Mouse (Mus musculus) layer of hippocampus, postnatal 25 days (tissue): ENCODE data around the gene Rtl10. TPM values are rescaled to one million over a fixed set of nuclear protein-coding genes. Genes with fewer than 3 reads are reported as not detected.
"Not testable (repeated sequence)": the region's sequence is repeated elsewhere in the genome, so short reads cannot be mapped to it uniquely, and the experiment has no call there.

Source experiments
- DNase-seq, 2 experiments: peaks; one replicate each; pipeline ENCODE4 v3.0.0; 2022; ENCODE audit warnings: mixed read lengths in 2 of 2, low spot score in 1 of 2; ENCODE audit errors: extremely low spot score in 1 of 2
- total RNA-seq, 2 experiments: library from RNA; stranded (reverse); gene quantifications; 2 replicates each; pipeline ENCODE4 v1.2.3; 2021

The Rtl10 gene
- total RNA-seq, 2 experiments from 2014 or later = 7.9 to 8.7 TPM

GRCm38 (mm10) chr16:18480933-18481485 is 17.7 kb upstream of the Rtl10 start:
- no peak for DNase-seq

DNA sequence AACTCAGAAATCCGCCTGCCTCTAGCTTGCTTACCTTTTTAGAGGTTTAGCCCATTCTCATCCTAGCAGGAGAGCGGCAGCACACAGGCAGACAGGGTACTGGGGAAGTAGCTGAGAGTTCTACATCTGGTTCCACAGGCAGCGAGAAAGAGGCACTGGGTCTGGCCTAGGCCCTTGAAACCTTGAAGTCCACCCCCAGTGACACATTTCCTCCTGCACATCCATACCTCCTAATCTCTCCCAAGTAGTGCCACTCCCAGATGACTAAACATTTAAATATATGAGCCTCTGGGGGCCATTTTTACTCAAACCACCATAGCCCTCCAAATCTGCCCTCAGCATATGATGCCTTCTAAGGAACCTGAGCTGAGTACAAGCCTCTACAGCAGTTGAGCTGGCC is 16.3 kb upstream of the Rtl10 start:
- DNase-seq = no peak

GRCm38 (mm10) chr16:18483839-18484238 is 14.9 kb upstream of the Rtl10 start:
- no peak for DNase-seq

GRCm38 (mm10) chr16:18484386-18484785 is 14.3 kb upstream of the Rtl10 start:
- no peak for DNase-seq

DNA sequence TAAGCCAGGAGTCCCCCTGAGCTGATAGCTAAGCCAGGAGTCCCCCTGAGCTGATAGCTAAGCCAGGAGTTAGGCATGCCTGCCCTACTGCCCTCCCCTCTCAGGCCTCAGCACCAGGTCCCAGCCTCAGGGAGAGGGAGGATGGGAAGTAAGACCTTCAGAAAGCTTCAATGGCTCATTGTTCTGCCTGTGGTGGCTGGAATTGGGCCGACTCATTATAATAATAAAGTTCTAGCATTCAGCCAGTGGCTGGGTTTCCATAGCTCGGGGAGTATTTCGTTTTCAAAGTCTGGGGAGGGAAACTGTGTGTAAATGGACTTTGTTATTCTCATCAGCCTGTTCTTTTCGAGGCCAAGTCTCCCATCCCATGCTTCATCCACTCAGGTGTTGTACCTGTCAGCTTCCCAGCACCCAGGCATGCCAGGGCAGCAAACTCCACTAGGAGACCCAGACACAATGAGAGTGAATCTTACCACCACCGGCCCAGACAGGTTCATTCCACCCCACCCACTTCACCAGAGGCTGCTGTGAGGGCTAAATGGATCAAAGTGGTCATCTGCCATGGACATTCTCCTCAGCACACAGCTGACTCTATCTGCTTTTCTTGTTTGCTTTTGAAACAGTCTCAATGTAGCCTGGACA is 13.8 kb upstream of the Rtl10 start:
- DNase-seq = no peak

GRCm38 (mm10) chr16:18486126-18486525 is 12.6 kb upstream of the Rtl10 start:
- no peak for DNase-seq

DNA sequence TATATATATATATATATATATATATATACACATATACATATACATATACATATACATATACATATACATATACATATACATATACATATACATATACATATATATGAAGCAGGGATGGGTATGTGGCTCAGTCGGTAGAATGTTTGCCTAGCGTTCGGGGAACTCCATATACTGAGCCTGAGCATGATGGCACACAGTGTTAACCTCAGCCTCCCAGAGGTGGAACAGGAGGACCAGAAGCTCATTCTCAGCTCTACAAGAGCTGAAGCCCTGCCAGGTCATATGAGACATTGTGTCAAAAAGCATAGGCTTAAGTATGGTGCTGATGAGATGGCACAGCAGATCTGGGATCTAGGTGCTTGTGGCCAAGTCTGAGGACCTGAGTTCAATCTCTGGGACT is 8.4 kb upstream of the Rtl10 start:
- no peak for DNase-seq

DNA sequence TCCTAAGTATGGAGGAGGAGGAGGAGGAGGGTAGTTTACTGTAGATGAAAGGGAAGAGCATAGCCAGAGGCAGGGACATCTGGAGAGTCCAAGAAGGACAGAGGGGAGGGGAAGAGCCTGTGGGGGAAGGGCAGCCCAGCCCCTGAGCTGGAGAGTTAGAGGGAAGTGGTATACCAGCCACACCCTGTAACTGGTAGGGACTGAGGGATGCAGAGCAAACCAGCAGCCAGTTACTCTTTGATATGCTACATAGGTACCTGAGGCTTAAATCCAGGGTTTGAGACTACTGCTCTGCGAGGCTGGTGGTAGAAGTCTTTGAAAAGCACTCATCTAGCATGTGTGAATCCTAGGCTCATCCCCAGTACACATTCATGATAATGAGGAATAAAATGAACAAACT is 7.8 kb upstream of the Rtl10 start:
- no peak for DNase-seq

- DNase-seq = peak in 1 of 2 experiments; percentile 55
Observed at GRCm38 (mm10) chr16:18497865-18498515, 711 bp upstream of the Rtl10 start.

DNA sequence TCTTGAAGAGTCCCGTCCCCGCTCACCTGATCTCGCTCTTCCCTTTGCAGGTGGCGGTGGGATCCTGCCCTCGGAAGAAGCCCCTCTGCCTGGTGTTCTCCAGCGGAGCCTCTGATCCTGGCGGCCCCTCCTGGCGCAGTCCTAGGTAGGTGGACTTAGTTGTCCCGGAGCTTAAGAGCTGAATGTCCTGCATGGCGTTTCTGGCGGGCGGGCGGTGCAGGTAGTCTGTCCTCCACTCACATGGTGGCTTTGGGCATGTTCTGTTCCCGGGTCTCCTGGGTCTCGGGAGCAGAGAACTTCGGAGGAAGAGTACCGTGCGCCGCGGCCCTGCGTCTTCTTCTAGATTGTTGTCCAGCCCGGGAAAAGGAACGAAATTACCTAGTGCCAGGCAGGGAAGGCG is 295 bp downstream of the Rtl10 start:
- peak in 1 of 2 experiments; percentile 23 for DNase-seq

GRCm38 (mm10) chr16:18501531-18501930 is 2.8 kb downstream of the Rtl10 start:
- no peak for DNase-seq

- DNase-seq = no peak
Observed at GRCm38 (mm10) chr16:18503566-18504342, 5.1 kb downstream of the Rtl10 start.

GRCm38 (mm10) chr16:18506524-18507199 is 8.0 kb downstream of the Rtl10 start:
- no peak for DNase-seq

GRCm38 (mm10) chr16:18507200-18507549 is 8.5 kb downstream of the Rtl10 start:
- DNase-seq = no peak

GRCm38 (mm10) chr16:18511741-18512140 is 13.0 kb downstream of the Rtl10 start:
- no peak for DNase-seq

DNA sequence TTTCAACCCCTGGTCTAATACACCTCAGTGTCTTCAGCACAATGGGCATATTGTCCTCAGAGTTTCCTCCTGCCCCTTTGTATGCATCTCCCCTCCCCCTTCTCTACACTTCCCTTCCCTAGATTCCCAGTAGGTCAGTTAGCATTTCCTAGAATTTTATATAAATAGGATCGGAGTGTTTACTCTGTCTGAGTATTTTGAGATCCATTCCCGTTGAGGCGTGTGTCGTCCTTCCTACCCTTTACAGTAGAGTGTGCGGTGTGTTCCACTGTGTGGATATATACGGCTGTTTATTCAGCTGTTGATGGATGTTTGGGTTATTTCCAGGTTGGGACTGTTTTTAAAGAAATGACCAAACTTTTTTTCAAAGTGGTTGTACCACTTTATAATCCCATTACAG is 14.8 kb downstream of the Rtl10 start:
- no peak for DNase-seq

GRCm38 (mm10) chr16:18518091-18518490 is 19.4 kb downstream of the Rtl10 start:
- peak in 1 of 2 experiments; percentile 24 for DNase-seq

DNA sequence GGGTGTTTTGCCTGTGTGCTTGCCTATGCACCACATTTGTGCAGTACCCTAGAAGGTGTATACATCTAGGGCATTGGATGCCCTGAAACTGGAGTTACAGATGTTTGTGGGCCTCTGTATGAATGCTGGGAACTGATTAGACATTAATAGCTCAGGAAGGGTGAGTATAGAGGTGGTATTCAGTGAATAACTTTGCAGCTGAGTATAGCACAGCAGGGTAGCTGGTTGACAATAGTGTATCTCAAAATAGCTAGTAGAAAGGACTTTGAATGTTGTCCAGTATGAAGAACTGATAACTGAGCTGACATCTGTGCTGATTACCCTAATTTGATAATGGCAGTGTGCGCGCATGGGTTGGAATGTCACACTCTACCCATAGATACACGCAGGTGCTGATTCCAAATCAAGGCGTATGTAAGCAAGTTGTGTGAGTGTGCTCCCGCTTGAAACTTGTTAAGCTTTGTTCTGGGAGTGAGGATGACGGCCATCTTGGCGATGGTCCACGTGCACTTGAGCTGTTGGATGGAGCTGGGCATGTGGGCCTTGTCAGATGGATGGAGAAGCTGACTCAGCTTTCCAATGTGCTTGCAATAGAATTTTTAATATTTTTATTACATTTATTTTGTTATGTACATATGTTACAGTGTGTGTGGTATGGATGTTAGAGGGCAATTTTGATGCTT is 25.0 kb downstream of the Rtl10 start:
- DNase-seq = no peak

DNA sequence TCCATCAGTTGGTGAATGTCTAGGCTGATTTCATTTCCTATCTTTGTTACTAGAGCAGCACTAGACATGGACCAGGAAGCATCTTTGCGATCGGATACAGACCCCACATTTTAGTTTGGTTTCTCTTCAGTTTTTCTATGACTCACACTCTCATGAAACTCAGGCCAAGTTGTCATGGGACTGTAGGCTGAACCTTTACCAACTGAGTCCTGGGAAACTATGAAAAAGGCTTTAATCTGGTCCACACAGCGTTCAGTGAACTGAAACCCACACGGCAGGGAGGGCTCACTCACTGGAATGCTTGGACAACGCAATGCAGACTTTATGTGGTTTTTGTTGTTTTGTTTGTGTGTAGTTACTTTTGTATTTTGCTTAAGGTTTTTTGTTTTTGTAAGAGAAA is 30.0 kb downstream of the Rtl10 start:
- DNase-seq = no peak

DNA sequence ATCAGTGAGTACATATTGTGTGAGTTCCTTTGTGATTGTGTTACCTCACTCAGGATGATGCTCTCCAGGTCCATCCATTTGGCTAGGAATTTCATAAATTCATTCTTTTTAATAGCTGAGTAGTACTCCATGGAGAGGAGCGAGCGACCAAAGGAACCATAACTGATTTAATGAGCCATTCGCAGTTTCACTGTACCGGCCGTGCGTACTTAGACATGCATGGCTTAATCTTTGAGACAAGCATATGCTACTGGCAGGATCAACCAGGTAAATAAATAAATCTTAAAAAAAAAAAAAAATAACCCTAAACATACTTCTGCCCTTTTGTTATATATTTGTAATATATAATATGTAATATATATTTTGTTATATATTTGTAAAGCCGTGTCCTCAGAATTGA is 34.4 kb downstream of the Rtl10 start:
- not testable (repeated sequence) for DNase-seq
